Mouse (Mus musculus): ENCODE data around the gene Mad2l1bp. TPM values are rescaled to one million over a fixed set of nuclear protein-coding genes. Genes with fewer than 3 reads are reported as not detected.

Mad2l1bp gene
- total RNA-seq, 2 experiments from 2014 or later, result 11.9 to 13.3 TPM

- DNase-seq (ENCODE audit: low spot score in 2 of 2), result no peak
Observed at GRCm38 (mm10) chr17:46157131-46157530, 3.8 kb upstream of the Mad2l1bp start.

GRCm38 (mm10) chr17:46156680-46157079, 3.3 kb upstream of the Mad2l1bp start:
- no peak for DNase-seq (ENCODE audit: low spot score in 2 of 2)

DNA sequence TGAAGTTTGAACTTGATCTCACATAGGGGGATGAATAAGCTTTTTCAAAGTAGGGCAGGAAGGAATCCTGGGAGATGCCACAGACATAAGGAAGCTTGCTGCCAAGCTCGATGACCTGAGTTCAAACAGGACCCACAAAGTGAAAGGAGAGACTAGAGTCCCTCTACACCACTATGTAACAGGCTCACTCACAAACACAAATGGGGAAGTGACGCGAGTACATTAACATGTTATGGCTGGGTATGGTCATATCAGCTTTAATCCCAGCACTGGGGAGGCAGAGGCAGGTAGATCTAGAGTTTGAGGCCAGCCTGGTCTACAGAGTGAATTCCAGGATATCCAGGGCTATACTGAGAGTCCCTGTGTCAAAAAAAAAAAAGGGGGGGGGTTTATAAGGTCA, 983 bp upstream of the Mad2l1bp start:
- DNase-seq (ENCODE audit: low spot score in 2 of 2), result no peak

GRCm38 (mm10) chr17:46143578-46144423, 9.6 kb downstream of the Mad2l1bp start, which contains the start of gene Rsph9:
Rsph9 (minus strand) TSS chr17:46144216.
- peak; percentile 73 for DNase-seq (ENCODE audit: low spot score in 2 of 2)

GRCm38 (mm10) chr17:46139872-46140271, 13.5 kb downstream of the Mad2l1bp start:
- DNase-seq (ENCODE audit: low spot score in 2 of 2), result no peak

DNA sequence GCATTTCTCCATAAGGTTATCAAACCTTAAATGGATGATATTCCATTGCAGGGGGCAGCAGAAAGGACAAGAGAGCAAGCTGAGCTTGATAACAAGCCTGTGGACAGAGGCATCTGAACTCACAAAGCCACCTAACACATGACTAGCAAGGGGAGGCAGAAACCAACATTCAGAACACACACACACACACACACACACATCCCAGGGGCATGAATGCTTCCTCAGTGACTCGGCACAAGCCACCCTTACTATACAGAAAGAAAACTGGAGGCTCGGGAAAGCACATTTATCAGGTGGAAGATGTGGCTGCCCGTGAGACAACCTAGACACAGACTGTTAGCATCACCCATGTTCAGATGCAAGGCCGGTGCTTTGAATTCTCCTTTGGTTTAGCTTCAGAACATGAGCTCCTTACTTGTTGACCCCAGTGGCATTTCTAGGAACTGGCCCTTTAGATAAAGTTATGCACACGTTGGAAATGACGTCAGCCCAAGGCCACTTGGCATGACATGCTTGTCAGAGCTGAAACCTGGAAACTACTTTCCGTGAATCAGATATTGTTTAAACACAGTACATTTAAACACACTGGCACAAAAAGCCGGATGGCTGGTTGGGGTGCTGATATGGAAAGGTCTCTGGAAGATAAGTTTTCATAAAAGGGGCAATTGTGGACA, 14.7 kb downstream of the Mad2l1bp start:
- peak in 1 of 2 experiments; percentile 33 for DNase-seq (ENCODE audit: low spot score in 2 of 2)

DNA sequence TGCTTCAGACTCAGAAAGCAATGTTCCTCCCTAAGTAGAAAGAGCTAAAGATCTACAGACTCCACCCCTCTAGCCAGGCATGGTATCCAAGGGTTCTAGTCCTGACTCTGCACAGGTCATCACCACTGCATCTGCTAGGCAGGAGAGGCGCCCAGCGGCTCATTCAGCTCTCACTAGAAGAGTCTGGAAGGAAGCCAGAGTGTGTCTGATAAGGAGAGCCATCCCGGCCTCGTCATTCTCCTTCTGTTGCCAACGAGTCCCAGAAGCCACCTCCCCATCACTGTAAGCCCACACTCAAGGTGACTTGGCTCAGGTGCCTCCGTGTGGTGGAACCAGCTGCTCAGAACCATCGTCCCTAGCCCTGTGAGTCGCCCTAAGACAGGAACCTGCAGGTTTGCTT, 20.5 kb downstream of the Mad2l1bp start:
- DNase-seq (ENCODE audit: low spot score in 2 of 2), result no peak

GRCm38 (mm10) chr17:46132058-46132718, 21.2 kb downstream of the Mad2l1bp start:
- peak; percentile 82 to 83 for DNase-seq (ENCODE audit: low spot score in 2 of 2)

DNA sequence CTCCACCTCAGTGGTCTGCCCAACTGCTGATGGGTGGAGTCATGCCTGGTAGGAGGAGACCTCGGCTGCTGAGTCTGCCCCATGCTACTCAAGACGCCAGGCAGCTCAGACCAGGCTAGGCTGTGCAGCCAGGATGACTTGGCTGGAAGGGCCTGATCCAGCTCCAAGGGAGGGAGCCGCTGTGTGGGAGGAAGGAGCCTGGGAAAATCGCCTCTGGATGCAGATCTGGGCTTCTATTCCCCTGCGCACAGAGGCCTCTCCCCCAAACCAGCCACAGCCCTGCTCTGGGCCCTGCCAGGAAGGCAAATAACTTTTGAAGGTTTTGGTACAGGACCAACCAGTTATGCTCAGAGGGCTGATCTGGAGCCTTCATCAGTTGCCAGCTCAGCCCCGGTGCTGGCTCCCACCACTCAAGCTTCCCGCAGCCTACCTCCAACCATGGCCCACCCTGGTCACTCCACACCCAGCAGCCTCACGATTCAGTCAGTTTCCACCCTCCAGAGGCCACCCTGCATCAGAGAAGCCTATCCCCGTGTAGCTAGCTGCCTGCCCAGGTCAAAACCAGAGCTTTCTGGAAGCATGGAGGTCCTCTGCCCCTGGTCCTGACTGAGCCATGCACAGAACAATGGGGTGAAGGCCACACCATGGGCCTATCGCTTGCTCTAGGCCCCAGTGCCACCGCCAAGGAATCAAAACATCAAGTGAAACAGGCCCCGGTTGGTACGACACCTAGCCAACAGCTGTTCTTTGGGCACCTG, 23.4 kb downstream of the Mad2l1bp start:
- DNase-seq (ENCODE audit: low spot score in 2 of 2), result no peak

- no peak for DNase-seq (ENCODE audit: low spot score in 2 of 2)
Observed at GRCm38 (mm10) chr17:46127814-46128493, 25.4 kb downstream of the Mad2l1bp start.

DNA sequence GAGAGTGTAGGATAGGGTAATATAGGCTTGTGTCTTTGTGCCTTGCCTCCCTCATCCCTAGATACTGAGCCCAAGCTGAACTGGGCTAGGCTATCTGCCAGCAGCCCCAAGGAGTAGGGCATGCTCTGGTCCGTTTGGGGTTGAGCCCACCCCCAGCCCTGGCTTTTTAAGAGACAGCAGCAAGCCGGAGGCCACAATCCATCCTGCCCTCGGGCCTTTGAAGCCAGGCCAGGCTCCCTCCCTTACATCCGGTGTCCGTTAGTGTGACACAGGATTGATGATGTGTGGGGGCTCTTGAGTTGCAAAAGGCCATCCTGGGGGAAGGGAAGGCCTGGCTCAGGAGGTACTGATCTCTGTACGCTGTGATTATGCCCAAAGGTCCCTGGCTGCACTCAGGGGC, 26.7 kb downstream of the Mad2l1bp start:
- DNase-seq (ENCODE audit: low spot score in 2 of 2), result no peak

DNA sequence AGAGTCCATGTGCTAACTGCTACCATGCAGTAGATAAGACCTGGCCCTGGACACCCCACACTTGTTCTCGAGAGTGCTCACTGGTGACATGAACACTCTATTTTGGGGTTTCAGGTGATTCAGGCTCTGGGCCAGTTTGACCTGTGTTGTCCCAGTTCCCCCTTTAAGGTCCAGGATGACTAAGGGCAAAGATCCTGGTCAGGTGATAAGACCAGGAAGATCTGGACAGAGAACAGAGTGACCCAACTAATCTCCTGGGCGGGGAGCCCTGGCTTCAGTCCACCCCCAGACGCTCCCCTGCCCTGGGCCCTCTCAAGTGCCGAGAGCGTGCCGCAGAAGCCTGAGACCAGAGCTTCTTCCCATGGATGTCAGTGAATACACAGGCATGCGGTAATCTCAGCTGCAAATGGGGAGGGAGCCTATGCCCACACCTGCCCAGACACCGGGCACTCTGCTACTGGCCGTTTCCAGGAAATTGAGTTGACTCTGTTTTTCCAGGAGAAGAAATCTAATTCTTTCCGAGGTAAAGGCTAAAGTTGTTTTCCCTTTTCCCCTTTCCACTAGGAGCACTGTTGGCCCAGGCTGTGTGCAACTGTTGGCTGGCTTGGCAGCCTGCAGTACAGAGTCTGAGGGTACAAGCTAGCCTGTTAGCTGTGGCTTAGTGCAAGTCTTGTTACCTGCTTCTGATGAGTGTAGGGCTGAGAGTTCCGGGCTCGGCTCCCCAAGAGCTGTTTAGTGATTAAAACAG, 29.2 kb downstream of the Mad2l1bp start:
- DNase-seq (ENCODE audit: low spot score in 2 of 2), result no peak

- no peak for DNase-seq (ENCODE audit: low spot score in 2 of 2)
Observed at GRCm38 (mm10) chr17:46123285-46123684, 30.1 kb downstream of the Mad2l1bp start.

- DNase-seq (ENCODE audit: low spot score in 2 of 2), result no peak
Observed at GRCm38 (mm10) chr17:46122791-46123190, 30.6 kb downstream of the Mad2l1bp start.

DNA sequence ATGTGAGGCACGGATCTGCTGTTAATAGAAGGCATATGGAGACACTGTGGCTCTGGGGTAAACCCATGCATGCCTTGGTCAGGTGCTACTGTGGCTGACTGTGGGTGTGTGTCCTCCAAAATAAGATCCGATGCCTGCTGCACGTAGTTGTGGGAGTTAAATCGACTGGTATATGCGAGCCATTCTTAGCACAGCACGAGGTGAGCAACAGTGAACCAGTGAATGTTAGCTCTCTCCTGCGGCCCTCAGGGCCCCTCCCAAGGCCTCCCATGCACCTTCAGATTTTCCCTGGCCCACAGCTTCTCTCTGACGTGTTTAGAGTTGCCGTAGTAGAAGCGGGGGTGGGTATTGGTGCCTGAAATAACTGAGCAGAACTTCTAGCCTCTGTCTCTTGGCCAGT, 33.7 kb downstream of the Mad2l1bp start:
- no peak for DNase-seq (ENCODE audit: low spot score in 2 of 2)

GRCm38 (mm10) chr17:46118423-46118850, 34.9 kb downstream of the Mad2l1bp start:
- no peak for DNase-seq (ENCODE audit: low spot score in 2 of 2)

DNA sequence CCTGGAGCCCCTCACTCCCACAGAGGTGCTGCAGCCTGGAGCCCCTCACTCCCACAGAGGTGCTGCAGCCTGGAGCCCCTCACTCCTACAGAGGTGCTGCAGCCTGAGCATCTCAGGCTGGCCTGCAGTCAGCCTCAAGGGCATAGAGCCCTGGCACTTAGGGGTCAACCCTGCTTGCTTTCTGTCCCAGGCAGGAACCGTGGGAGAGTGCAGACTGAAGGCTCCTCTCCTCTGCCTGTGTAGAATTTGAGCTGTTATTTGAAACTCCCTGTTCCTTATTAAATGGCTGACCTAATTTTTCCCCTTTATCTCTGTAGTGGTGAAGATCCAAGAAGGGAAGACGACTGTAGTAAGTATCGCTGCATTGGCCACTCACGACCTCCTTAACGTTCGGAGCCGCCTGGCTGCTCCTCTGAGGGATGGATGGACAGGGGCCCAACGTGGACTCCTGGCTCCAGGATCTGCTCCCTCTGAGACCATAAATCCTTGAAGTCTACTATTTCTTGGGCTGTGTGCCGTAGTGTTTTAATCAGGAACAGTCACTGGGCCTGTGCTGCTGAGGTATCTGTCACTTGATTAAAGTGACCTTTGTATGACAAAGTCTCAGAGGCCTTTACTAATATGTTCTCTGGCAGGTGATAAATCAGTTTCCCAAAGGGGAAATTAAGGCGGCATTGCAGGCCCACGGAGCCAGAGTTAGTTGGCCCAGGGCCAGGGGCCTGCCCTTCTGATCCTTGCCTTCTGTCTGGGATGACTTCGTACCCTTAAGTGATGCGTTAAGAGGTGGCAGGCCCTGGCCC, 35.5 kb downstream of the Mad2l1bp start:
- DNase-seq (ENCODE audit: low spot score in 2 of 2), result no peak

- no peak for DNase-seq (ENCODE audit: low spot score in 2 of 2)
Observed at GRCm38 (mm10) chr17:46116881-46117280, 36.5 kb downstream of the Mad2l1bp start.

DNA sequence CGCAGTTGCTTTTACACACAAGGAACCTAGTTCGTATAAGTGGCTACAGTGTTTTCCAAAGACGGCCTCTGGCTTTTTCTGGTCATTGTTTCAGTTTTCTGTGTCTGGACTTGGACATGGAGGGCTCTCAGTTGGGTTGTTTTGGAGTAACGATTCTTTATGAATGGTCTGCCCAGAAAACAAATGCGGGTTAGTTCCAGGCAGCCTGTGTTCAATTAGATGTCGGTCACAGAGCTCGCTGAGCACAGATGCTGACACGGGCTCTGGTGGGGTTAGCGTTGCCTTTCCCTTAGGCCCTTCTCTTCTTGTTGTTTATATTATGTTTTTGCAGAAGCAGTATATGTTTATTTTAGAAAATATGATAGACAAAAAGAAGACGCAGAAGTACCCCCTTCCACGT, 37.2 kb downstream of the Mad2l1bp start:
- DNase-seq (ENCODE audit: low spot score in 2 of 2), result no peak

Measured in adrenal gland, adult 18-20 months (tissue).